Mouse (Mus musculus) kidney, postnatal 0 days (tissue): Measurements from ENCODE around the gene Gm11034. TPM values are rescaled to one million over a fixed set of nuclear protein-coding genes. Genes with fewer than 3 reads are reported as not detected.

Source experiments
- ATAC-seq: fragments of 200-750 bp; cut with Nextera tagmentation; replicated peaks from 2 replicates; pipeline ENCODE4 v1.8.0; 2017; ENCODE audit warnings: low read depth, moderate number of reproducible peaks, moderate TSS enrichment, moderate library complexity; ENCODE audit not compliant: low FRiP score
- DNase-seq: peaks from one replicate; pipeline ENCODE4 v3.0.0-alpha.2; 2016; ENCODE audit warnings: low spot score
- H3K27ac ChIP-seq: fragments of 300-500 bp; sonication (generic); 2 replicates; pipeline ENCODE4 v1.5.1; 2014; ENCODE audit warnings: mild to moderate bottlenecking
- H3K27me3 ChIP-seq: fragments of 300-500 bp; sonication (generic); 2 replicates; pipeline ENCODE4 v1.6.1; 2014; ENCODE audit warnings: low read length, mixed read lengths; ENCODE audit not compliant: insufficient read depth
- H3K36me3 ChIP-seq: fragments of 300-500 bp; sonication (generic); 2 replicates; pipeline ENCODE4 v1.6.1; 2014; ENCODE audit warnings: low read length, mixed read lengths; ENCODE audit not compliant: insufficient read depth
- H3K4me1 ChIP-seq: fragments of 300-500 bp; sonication (generic); replicated peaks from 2 replicates; pipeline ENCODE4 v1.6.1; 2014; ENCODE audit warnings: antibody characterized with exemption, low read length, mixed read lengths; ENCODE audit not compliant: insufficient read depth
- H3K4me2 ChIP-seq: fragments of 300-500 bp; sonication (generic); 2 replicates; pipeline ENCODE4 v1.6.1; 2014; ENCODE audit warnings: mild to moderate bottlenecking, low read length, moderate library complexity, mixed read lengths
- H3K4me3 ChIP-seq: fragments of 300-500 bp; sonication (generic); replicated peaks from 2 replicates; pipeline ENCODE4 v1.5.1; 2014; ENCODE audit warnings: low read depth, low read length
- H3K9ac ChIP-seq: fragments of 300-500 bp; sonication (generic); 2 replicates; pipeline ENCODE4 v1.6.1; 2014; ENCODE audit warnings: low read depth, low read length
- H3K9me3 ChIP-seq: fragments of 300-500 bp; sonication (generic); replicated peaks from 2 replicates; pipeline ENCODE4 v1.6.1; 2016; ENCODE audit warnings: low read length, inconsistent platforms, mixed read lengths
- CTCF ChIP-seq: IDR thresholded peaks from 2 replicates; pipeline ENCODE4 v1.5.1; 2016; ENCODE audit warnings: antibody characterized with exemption, low read depth, mild to moderate bottlenecking, moderate library complexity
- WGBS: fragments of 180-500 bp; shearing (Covaris S2); extraction: QIAGEN DNeasy Blood & Tissue Kit; methylation state at CpG from one replicate; pipeline ENCODE4 v1.1.7; 2014; 5-methylcytosine and 5-hydroxymethylcytosine counted together
- polyA plus RNA-seq: library from polyadenylated mRNA; unstranded; fragments of >200 nt; fragmentation: Nextera tagmentation; extraction: Ambion mirVana; gene quantifications from 2 replicates; pipeline ENCODE4 v1.2.1, GENCODE M21; 2015

The Gm11034 gene
- polyA plus RNA-seq, 1 experiment from 2014 or later, result not detected

DNA sequence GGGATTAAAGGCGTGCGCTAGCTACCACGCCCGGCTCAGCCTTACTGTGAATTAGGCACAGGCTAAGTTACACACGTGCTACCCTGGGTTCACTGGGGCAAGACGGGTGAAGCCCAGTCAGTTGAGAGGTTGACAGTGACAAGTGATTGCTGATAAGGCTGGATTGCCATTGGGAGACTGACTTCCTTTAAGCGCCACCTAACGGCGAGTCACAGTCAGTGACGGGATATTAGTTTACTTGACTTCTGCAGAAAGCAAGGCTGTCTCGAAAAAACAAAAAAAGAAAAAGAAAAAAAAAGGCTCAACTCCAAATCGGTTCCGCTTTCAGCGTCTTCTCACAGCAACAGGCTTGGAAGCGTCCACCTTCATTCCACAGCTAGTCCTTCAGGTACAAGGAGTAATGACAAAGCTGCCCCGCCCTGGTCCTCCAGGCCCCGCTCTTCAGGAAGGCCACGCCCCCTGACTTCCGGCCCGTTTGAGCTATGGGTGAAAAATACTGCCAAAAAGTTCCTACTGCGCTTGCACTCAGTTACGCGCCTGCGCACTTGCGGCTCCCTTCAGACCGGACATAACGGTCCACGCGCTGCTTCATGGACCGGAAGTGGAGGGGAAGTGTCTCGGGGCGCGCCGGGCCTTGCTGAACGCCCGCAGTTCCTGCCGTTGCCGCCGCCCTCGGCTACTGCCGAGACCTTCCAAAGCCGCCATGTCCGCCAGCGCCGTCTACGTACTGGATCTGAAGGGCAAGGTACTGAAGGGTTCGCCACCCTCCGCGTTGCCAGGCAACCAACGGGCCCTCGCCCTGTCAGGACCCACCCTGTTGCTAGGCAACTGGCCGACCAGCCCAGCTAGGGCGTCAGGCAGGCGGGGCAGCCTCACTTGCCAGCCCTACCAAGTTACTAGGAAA is 26.3 kb upstream of the Gm11034 start, which contains the start of gene Ap1m1:
Gene Ap1m1, plus strand, starts transcription at position 520 of the 904 bp plus-strand sequence.
- Histone ChIP-seq H3K4me2 (peak within 1 kb of the TSS; percentile 73), H3K9ac (peak within 1 kb of the TSS; percentile 63), H3K4me1 (no peaks in the 10 kb centered on the region; the same call in 1 of the 2 replicates), H3K4me3 (peak within 1 kb of the TSS; percentile 71), H3K36me3 (0 out of 2 replicates have a peak, but pooled peaks cover 3% of the 10 kb centered on the region), H3K27me3 (no peaks in the 10 kb centered on the region), H3K9me3 (no peaks in the 10 kb centered on the region), H3K27ac (peak within 1 kb of the TSS; percentile 91)
- TF ChIP-seq CTCF, result peak; percentile 81
- under 1% methylated on average over 54 of the region's 54 CpGs for WGBS
- peak; percentile 96 for ATAC-seq
- peak; percentile 100 for DNase-seq

GRCm38 (mm10) chr8:72222656-72223055 is 9.2 kb upstream of the Gm11034 start:
- no peak for DNase-seq
- H3K36me3 ChIP-seq, result peaks cover 16% of the 10 kb centered on the region
- H3K9me3 ChIP-seq, result no peaks in the 10 kb centered on the region
- no peaks in the 10 kb centered on the region for H3K4me1 ChIP-seq
- no peak overlapping the region for H3K9ac ChIP-seq
- no peaks in the 10 kb centered on the region for H3K27me3 ChIP-seq
- no peak for TF ChIP-seq CTCF
- no peak for ATAC-seq
- H3K4me3 ChIP-seq, result no peak overlapping the region
- 89% methylated on average over 5 of the region's 5 CpGs for WGBS
- no peak overlapping the region for H3K4me2 ChIP-seq
- no peak overlapping the region for H3K27ac ChIP-seq

DNA sequence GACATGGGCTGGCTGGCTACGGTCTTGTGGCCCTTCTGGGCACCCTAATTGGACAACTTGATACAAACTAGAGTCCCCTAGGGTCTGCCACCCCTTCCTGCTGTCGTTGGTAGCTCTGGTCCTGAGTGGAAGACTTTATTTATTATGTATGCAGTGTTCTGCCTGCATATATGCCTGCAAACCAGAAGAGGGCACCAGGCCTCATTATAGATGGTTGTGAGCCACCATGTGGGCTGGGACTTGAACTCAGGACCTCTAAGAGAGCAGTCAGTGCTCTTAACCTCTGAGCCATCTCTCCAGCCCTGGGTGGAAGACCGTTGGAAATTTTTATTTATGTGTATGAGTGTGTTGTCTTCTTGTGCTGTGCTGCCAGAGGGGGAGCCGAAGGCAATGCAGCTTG is 7.3 kb upstream of the Gm11034 start:
- no peaks in the 10 kb centered on the region for H3K4me1 ChIP-seq
- ATAC-seq, result no peak
- H3K9me3 ChIP-seq, result no peaks in the 10 kb centered on the region
- TF ChIP-seq CTCF, result peak; percentile 44
- H3K27ac ChIP-seq, result no peak overlapping the region
- H3K27me3 ChIP-seq, result no peaks in the 10 kb centered on the region
- peak overlapping the region; percentile 71; the same call in 1 of the 2 replicates for H3K4me3 ChIP-seq
- H3K4me2 ChIP-seq, result peak overlapping the region; percentile 78
- WGBS, result 77% methylated on average over 4 of the region's 4 CpGs
- H3K36me3 ChIP-seq, result peaks cover 16% of the 10 kb centered on the region
- DNase-seq, result no peak
- H3K9ac ChIP-seq, result peak overlapping the region; percentile 77; the same call in 1 of the 2 replicates

GRCm38 (mm10) chr8:72219541-72220363 is 6.3 kb upstream of the Gm11034 start, which contains the start of gene Fam32a:
TSS of gene Fam32a (plus strand) at chr8:72219730.
- H3K4me2 ChIP-seq, result peak within 1 kb of the TSS; percentile 78
- no peak for TF ChIP-seq CTCF
- peak; percentile 98 for DNase-seq
- H3K27me3 ChIP-seq, result no peaks in the 10 kb centered on the region
- H3K4me1 ChIP-seq, result no peaks in the 10 kb centered on the region
- peak within 1 kb of the TSS; percentile 77 for H3K9ac ChIP-seq
- WGBS, result 9% methylated on average over 39 of the region's 39 CpGs
- H3K9me3 ChIP-seq, result no peaks in the 10 kb centered on the region
- peak; percentile 97 for ATAC-seq
- H3K27ac ChIP-seq, result peak within 1 kb of the TSS; percentile 84
- H3K4me3 ChIP-seq, result peak within 1 kb of the TSS; percentile 71
- H3K36me3 ChIP-seq, result peaks cover 16% of the 10 kb centered on the region

- 79% methylated on average over 9 of the region's 10 CpGs for WGBS
- ATAC-seq, result peak; percentile 23
- H3K4me3 ChIP-seq, result peak overlapping the region; percentile 71; the same call in 1 of the 2 replicates
- H3K9me3 ChIP-seq, result no peaks in the 10 kb centered on the region
- H3K36me3 ChIP-seq, result peaks cover 16% of the 10 kb centered on the region
- no peak for TF ChIP-seq CTCF
- no peaks in the 10 kb centered on the region for H3K27me3 ChIP-seq
- peak overlapping the region; percentile 78; the same call in 1 of the 2 replicates for H3K4me2 ChIP-seq
- no peaks in the 10 kb centered on the region for H3K4me1 ChIP-seq
- H3K27ac ChIP-seq, result no peak overlapping the region
- H3K9ac ChIP-seq, result no peak overlapping the region
- DNase-seq, result no peak
Observed at GRCm38 (mm10) chr8:72218781-72219540, 5.5 kb upstream of the Gm11034 start.
